Mouse (Mus musculus): ENCODE measurements around the gene Gjb6.

Gene Gjb6

DNA sequence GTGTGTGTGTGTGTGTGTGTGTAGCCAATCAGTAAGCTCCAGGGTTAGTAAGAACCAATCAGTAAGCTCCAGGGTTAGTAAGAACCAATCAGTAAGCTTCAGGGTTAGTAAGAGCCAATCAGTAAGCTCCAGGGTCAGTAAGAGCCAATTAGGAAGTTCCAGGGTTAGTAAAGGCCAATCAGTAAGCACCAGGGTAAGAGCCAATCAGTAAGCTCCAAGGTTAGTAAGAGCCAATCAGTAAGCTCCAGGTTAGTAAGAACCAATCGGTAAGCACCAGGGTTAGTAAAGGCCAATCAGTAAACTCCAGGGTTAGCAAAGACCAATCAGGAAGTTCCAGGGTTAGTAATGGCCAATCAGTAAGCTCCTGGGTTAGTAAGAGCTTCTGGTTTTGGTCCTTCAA lies 50.5 kb downstream of the Gjb6 start:
- DNase-seq: no peak

DNA sequence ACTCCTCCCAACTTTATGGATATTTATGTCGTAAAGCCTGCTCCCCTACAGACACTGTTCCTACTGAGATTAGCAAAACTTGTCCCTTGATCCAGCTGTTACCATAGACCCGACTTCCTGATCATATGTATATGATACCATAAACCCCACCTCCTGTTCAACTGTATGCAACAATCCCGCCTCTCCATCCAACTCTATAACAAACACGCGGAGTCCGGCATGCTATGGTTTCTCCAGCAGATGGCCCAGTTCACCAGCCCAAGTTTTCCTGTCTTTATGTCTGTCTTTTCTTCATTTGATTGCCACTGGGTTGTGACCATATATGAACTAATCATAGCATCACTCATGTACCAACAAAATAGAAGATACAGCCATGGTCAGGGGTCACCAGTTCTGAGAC lies 57.9 kb downstream of the Gjb6 start:
- no peak for DNase-seq

Data from cerebellum, adult 9-11 months (tissue).